Mouse (Mus musculus): ENCODE data around the gene Podxl.

Podxl gene

GRCm38 (mm10) chr6:31523657-31524056 lies 40.1 kb downstream of the Podxl start:
- in situ Hi-C loops (cut with MboI, MseI) = loop anchor here (5.0 kb wide), 1 partner anchor 119 kb away; no protein-coding TSS in a partner anchor

DNA sequence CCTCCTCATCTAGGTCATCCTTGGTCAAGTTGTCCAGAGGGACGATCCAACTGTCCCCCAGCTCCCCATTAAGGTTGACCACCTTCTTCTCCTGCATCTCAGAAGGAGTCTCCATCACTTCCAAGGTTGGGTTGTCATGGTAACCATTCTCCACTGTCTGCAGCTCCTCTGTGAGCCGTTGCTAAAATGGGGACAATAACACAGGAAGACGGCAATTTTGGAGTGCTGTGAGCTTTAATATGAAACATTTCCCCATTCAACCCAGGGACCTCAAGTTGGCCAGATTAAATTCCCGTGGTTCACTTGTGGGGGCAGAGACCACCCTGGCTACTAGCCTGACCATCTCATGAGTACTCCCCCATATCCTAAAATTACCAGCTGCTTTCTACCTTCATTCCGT lies 40.7 kb downstream of the Podxl start:
- in situ Hi-C loops (cut with MboI, MseI) = loop anchor here (5.0 kb wide), 1 partner anchor 119 kb away; no protein-coding TSS in a partner anchor

- in situ Hi-C loops (cut with MboI, MseI) = loop anchor here (5.0 kb wide), 1 partner anchor 120 kb away; no protein-coding TSS in a partner anchor
Measured at GRCm38 (mm10) chr6:31522478-31522877, 41.3 kb downstream of the Podxl start.

DNA sequence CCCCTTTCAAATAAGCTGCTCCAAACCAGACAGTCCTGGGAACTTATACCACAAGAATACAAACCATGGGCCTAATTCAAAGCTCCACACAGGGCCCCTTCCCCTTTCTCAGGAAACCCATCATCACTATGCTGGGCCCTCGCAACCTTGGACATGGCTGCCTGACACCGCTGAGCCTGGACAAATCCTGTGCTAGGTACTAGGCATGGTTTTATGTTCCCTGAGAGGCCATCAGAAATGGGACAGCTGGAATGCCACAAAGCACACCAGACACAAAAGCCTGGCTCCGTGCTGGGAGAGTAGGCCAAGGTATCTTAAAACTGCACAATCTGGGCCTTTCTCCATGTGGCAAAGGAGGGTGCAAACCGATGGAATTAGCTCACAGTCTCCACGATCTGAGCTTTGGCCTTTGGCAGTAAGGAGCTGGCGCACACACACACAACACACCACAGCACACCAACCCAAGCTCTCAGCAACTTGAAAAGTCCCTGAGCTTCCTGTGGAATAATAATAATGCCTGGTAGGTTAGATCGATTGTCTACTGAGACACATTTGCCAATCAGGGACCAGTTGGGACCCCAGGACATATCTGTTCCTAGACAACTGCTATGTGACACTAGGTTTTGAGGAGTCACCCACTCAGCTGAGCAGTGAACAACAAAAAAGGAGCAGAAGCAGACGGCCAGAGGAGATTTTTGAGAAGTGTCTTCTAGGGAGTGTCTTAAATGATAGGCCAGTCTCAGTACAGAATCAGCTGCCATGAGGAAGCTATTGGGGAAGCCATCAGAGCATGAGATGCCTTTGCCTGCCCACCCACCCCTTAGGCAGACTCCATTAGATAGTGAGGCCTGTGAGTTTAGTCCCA lies 42.1 kb downstream of the Podxl start:
- in situ Hi-C loops (cut with MboI, MseI) = loop anchor here (5.0 kb wide), 1 partner anchor 121 kb away; no protein-coding TSS in a partner anchor

- in situ Hi-C loops (cut with MboI, MseI) = loop anchor here (5.0 kb wide), 1 partner anchor 122 kb away; no protein-coding TSS in a partner anchor
Measured at GRCm38 (mm10) chr6:31520486-31521215, 43.1 kb downstream of the Podxl start.

DNA sequence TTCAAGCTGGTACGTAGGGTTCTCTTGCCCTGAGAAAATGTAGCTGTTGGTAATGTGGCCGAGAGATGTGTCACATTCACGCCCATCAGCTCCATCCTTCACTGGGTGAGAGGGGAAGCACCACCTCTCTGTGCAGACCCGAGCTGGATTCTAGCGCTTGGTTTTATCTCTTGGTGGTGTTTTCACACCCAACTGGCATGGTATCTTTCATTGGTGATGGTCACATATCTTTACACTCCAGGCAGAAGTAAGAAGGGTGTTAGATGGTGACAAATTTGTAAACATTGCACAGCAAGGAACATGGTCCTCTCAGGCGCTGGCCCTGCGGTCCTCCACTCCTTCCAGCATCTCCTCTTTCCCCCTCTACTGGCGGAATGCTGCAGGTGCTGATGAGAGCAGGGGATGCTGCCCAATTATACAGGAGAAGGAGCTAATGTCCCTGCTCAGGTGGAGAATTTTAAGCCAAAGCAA lies 44.7 kb downstream of the Podxl start:
- in situ Hi-C loops (cut with MboI, MseI) = no loop called here

DNA sequence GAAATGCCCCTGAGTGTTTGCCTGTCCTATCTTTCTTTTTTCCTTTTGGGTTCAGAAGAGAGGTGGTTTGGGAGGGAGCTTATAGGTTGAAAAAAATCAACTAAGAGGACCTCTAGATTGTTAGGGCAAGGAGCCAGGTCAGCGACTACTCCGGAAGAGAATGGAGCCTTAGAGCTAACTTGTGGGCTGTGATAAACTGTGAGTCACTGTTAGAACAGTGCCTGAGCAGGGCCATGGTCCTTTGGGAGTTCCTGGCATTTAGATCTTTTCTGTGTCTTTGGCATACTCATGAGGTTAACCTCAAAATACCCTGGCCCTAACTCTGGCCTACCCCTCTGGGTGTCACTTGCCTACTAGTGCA lies 45.5 kb downstream of the Podxl start:
- in situ Hi-C loops (cut with MboI, MseI) = no loop called here

- in situ Hi-C loops (cut with MboI, MseI) = no loop called here
Measured at GRCm38 (mm10) chr6:31517681-31518337, 46.0 kb downstream of the Podxl start.

DNA sequence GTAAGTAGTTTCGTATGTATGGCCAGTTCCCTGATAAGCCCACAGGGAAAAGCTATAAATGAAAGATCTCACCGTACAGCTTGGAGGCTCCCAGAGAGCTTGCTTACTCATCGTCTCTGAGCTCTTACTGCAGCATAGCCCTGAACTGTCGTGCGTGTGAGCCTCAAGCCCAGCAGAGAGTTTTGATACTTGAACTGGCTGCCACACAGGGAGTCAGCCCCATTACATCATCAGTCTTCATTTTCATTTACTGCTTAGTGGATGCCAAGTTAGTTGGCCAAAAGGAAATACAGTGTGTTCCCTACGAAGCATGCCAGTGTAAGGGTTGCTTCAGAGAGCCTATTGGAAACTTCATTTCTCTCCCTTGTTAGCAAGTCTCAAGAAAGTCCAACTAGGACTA lies 50.1 kb downstream of the Podxl start:
- in situ Hi-C loops (cut with MboI, MseI) = no loop called here

DNA sequence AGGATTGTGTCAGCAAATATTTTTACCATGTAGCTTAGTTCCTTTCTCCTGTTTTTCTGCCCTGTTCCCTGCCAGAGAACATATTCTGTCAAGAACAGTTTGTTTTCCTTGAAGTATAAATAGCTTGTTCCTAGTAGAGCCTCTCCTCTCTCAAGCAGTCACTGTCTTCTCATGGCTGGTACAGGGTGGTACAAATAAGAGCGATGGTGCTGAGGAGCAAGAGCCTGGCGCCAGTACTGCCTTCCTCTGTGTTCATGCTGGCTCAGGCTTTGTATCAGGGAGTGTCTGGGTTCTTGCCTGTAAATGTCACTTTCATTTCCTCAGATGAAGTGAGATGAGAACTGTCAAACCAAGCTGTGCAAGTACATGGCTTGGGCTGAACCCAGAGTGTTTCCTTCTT lies 61.2 kb downstream of the Podxl start:
- in situ Hi-C loops (cut with MboI, MseI) = no loop called here

GRCm38 (mm10) chr6:31500691-31501090 lies 63.1 kb downstream of the Podxl start:
- in situ Hi-C loops (cut with MboI, MseI) = no loop called here

- in situ Hi-C loops (cut with MboI, MseI) = no loop called here
Measured at GRCm38 (mm10) chr6:31500260-31500659, 63.5 kb downstream of the Podxl start.

DNA sequence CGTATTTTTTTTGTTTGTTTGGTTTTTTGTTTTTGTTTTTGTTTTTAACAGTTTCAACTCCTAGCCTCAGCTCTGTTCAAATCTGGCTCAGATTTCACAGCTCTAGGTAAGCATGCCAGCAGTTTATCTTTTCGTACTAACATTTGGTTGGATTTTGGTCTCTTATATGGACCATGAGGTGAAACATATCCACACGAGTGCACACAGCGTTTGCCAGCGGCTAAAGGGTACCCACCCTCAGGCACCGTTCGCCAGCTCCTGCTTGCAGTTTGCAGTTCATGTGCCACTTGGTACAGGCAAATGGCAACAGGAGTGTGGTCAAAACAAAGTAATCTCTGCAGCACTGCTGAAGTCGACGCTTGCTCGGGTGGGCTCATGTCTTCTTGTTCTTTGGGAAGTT lies 63.9 kb downstream of the Podxl start:
- in situ Hi-C loops (cut with MboI, MseI) = no loop called here

DNA sequence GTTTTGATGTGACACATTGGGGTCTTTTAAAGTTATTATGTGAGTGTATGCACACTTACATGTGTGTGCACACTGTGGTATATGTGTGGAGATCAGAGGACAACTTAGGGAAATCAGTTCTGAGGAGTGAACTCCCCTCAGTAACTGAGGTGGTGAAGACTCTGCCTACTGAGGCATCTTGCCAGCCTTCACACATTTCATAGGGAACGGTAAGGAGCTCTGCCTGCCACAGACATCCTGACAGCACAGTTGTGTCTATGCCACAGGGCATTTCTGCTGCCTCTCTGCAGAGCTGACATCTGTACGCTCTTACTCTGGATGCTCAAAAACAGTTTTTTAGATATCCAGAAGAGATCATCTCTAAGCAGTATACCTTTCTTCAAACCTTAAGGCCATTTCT lies 67.6 kb downstream of the Podxl start:
- in situ Hi-C loops (cut with MboI, MseI) = no loop called here

DNA sequence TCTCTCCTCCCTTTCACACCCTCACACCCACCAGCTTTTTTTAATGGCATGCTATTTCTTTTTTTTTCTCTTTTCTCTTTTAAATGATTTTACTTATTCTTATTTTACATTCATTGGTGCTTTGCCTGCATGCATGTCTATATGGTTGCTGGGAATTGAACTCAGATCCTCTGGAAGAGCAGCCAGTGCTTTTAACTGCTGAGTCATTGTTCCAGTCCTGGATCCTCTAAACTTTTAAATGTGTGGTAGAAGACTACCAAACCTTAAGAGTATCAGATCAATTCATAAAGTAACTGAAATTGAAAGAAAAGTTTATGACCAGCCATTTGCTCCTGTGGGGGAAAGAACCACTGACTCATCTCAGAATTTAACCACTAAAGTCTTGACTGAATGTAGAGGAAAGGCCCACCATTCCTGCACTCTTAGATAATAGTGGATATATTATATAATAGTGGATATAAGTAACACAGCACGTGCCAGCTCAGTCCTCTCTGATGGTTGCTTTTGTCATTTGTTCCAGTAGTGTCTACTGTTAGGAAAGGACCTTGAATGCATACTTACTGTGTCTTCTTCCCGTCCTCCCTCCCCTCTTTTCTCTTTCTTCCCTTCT lies 68.6 kb downstream of the Podxl start:
- in situ Hi-C loops (cut with MboI, MseI) = no loop called here

GRCm38 (mm10) chr6:31489950-31490349 lies 73.8 kb downstream of the Podxl start:
- in situ Hi-C loops (cut with MboI, MseI) = no loop called here

- in situ Hi-C loops (cut with MboI, MseI) = no loop called here
Measured at GRCm38 (mm10) chr6:31486601-31487000, 77.2 kb downstream of the Podxl start.

DNA sequence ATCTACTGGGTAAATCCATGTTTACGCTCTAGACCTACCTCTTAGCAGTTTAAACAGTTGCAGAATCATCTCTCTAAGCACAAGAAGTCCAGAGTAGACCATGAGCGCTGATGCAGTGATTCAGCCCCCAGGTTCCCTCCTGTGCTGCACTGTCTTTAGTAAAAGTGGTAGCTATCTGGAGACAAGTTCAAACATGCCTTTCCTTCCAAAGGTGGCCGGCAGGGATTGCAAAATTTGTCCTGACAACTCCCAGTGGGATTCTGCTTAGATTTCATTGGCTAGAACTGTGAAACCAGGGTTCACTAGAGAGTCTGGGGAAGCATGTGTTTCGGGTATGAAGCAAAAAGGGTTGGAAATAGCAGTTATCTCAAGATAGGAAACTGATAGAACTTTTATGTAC lies 83.8 kb downstream of the Podxl start:
- in situ Hi-C loops (cut with MboI, MseI) = no loop called here

GRCm38 (mm10) chr6:31478221-31478620 lies 85.6 kb downstream of the Podxl start:
- in situ Hi-C loops (cut with MboI, MseI) = no loop called here
